Mouse (Mus musculus) MEL (cell line): ENCODE measurements at regions not wholly inside any gene's neighbourhood (a gene's known extent, or its start where the extent isn't known, plus 50 kb on each side); places are given as distances from the start of the nearest gene placed in this dataset.

Source experiments
- DNase-seq: peaks from one replicate; pipeline ENCODE4 v3.0.0; 2011; ENCODE audit warnings: low read depth, low spot score
- H3K27ac ChIP-seq: 2 replicates; pipeline ENCODE4 v1.5.1; 2012; ENCODE audit warnings: low read depth, mild to moderate bottlenecking, control low read depth, low read length, moderate library complexity; ENCODE audit not compliant: control insufficient read depth
- H3K27me3 ChIP-seq, 2 experiments: fragments of 150-350 bp in 1 of 2; sonication (generic) in 1 of 2; 2 replicates each; pipeline ENCODE4 v1.6.1; 2012; ENCODE audit warnings: low read length in 2 of 2, mild to moderate bottlenecking in 2 of 2, improper control_type of control experiment in 1 of 2, moderate library complexity in 1 of 2; ENCODE audit not compliant: insufficient read depth in 2 of 2, control insufficient read depth in 1 of 2
- H3K36me3 ChIP-seq, 2 experiments: 2 replicates each; pipeline ENCODE4 v1.6.1; 2012 to 2014; ENCODE audit warnings: low read length in 2 of 2, improper control_type of control experiment in 1 of 2, inconsistent platforms in 1 of 2, mild to moderate bottlenecking in 1 of 2; ENCODE audit not compliant: insufficient read depth in 2 of 2, control insufficient read depth in 1 of 2
- H3K4me1 ChIP-seq, 2 experiments: fragments of 150-350 bp in 1 of 2; sonication (generic) in 1 of 2; 2 replicates each; pipeline ENCODE4 v1.6.1; 2012; ENCODE audit warnings: low read length in 2 of 2, improper control_type of control experiment in 1 of 2, mild to moderate bottlenecking in 1 of 2; ENCODE audit not compliant: insufficient read depth in 2 of 2, control insufficient read depth in 1 of 2
- H3K4me3 ChIP-seq, 2 experiments: fragments of 150-350 bp in 1 of 2; sonication (generic) in 1 of 2; 2 replicates each; pipeline ENCODE4 v1.5.1; 2012; ENCODE audit warnings: low read depth in 2 of 2, low read length in 2 of 2, mild to moderate bottlenecking in 2 of 2, moderate library complexity in 2 of 2, control low read depth in 1 of 2, improper control_type of control experiment in 1 of 2; ENCODE audit not compliant: control insufficient read depth in 1 of 2, insufficient read depth in 1 of 2
- H3K79me2 ChIP-seq: 2 replicates; pipeline ENCODE4 v1.6.1; 2012; ENCODE audit warnings: mild to moderate bottlenecking, low read length, moderate library complexity; ENCODE audit not compliant: control insufficient read depth, poor library complexity, insufficient read depth
- H3K9ac ChIP-seq: 2 replicates; pipeline ENCODE4 v1.6.1; 2012; ENCODE audit warnings: low read depth, mild to moderate bottlenecking, control low read depth, low read length, moderate library complexity; ENCODE audit not compliant: control insufficient read depth, poor library complexity, severe bottlenecking
- H3K9me3 ChIP-seq: fragments of 150-350 bp; sonication (generic); replicated peaks from 2 replicates; pipeline ENCODE4 v1.6.1; 2012; ENCODE audit warnings: mild to moderate bottlenecking, low read length, improper control_type of control experiment, moderate library complexity; ENCODE audit not compliant: insufficient read depth
- BHLHE40 ChIP-seq: IDR thresholded peaks from 2 replicates; pipeline ENCODE4 v1.6.1; 2012; ENCODE audit warnings: low read depth, mild to moderate bottlenecking, inconsistent platforms, low read length, improper control_type of control experiment, borderline replicate concordance
- CHD1 ChIP-seq: IDR thresholded peaks from 2 replicates; pipeline ENCODE4 v1.6.1; 2012; ENCODE audit warnings: low read depth, mild to moderate bottlenecking, inconsistent platforms, low read length, improper control_type of control experiment
- CHD2 ChIP-seq: IDR thresholded peaks from 2 replicates; pipeline ENCODE4 v1.6.1; 2011; ENCODE audit warnings: low read length, improper control_type of control experiment
- CTCF ChIP-seq, 3 experiments: IDR thresholded peaks in 2 of 3; conservative IDR thresholded peaks in 1 of 3; 2 replicates each; pipeline ENCODE4 v1.5.1; 2011 to 2012; ENCODE audit warnings: low read length in 3 of 3, low read depth in 2 of 3, mild to moderate bottlenecking in 2 of 3, improper control_type of control experiment in 1 of 3, inconsistent platforms in 1 of 3, mixed read lengths in 1 of 3, moderate library complexity in 1 of 3; ENCODE audit not compliant: control insufficient read depth in 1 of 3, insufficient read depth in 1 of 3, poor library complexity in 1 of 3, severe bottlenecking in 1 of 3
- E2F4 ChIP-seq: IDR thresholded peaks from 2 replicates; pipeline ENCODE4 v1.6.1; 2011; ENCODE audit warnings: low read depth, low read length, improper control_type of control experiment, borderline replicate concordance
- ELF1 ChIP-seq: IDR thresholded peaks from 2 replicates; pipeline ENCODE4 v1.6.1; 2014; ENCODE audit warnings: low read depth, mild to moderate bottlenecking, inconsistent platforms, low read length, improper control_type of control experiment, moderate library complexity
- EP300 ChIP-seq, 2 experiments: IDR thresholded peaks; 2 replicates each; pipeline ENCODE4 v1.6.1; 2011; ENCODE audit warnings: improper control_type of control experiment in 2 of 2, low read length in 2 of 2, low read depth in 1 of 2, mild to moderate bottlenecking in 1 of 2
- ETS1 ChIP-seq: IDR thresholded peaks from 2 replicates; pipeline ENCODE4 v1.6.1; 2012; ENCODE audit warnings: low read depth, mild to moderate bottlenecking, inconsistent platforms, low read length, improper control_type of control experiment, moderate library complexity
- GABPA ChIP-seq: IDR thresholded peaks from 2 replicates; pipeline ENCODE4 v1.6.1; 2012; ENCODE audit warnings: low read depth, mild to moderate bottlenecking, inconsistent platforms, low read length, improper control_type of control experiment, moderate library complexity
- GATA1 ChIP-seq: IDR thresholded peaks from 2 replicates; pipeline ENCODE4 v1.6.1; 2011; ENCODE audit warnings: low read depth, low read length, improper control_type of control experiment
- JUND ChIP-seq: IDR thresholded peaks from 2 replicates; pipeline ENCODE4 v1.6.1; 2011; ENCODE audit warnings: low read depth, mild to moderate bottlenecking, improper control_type of control experiment, low read length
- KAT2A ChIP-seq: conservative IDR thresholded peaks from 2 replicates; pipeline ENCODE4 v1.6.1; 2012; ENCODE audit warnings: low read depth, low read length, improper control_type of control experiment, inconsistent platforms
- MAFK ChIP-seq: IDR thresholded peaks from 2 replicates; pipeline ENCODE4 v1.6.1; 2011; ENCODE audit warnings: low read depth, mild to moderate bottlenecking, low read length, improper control_type of control experiment, borderline replicate concordance
- MAX ChIP-seq: IDR thresholded peaks from 2 replicates; pipeline ENCODE4 v1.6.1; 2011; ENCODE audit warnings: low read length, improper control_type of control experiment
- MAZ ChIP-seq: IDR thresholded peaks from 2 replicates; pipeline ENCODE4 v1.6.1; 2012; ENCODE audit warnings: low read depth, mild to moderate bottlenecking, inconsistent platforms, low read length, improper control_type of control experiment
- MEF2A ChIP-seq: IDR thresholded peaks from 2 replicates; pipeline ENCODE4 v1.6.1; 2014; ENCODE audit warnings: low read depth, mild to moderate bottlenecking, inconsistent platforms, low read length, improper control_type of control experiment; ENCODE audit not compliant: poor library complexity, insufficient replicate concordance, severe bottlenecking; ENCODE audit errors: extremely low read depth
- MXI1 ChIP-seq: IDR thresholded peaks from 2 replicates; pipeline ENCODE4 v1.6.1; 2011; ENCODE audit warnings: mild to moderate bottlenecking, low read depth, low read length, improper control_type of control experiment
- MYB ChIP-seq: IDR thresholded peaks from 2 replicates; pipeline ENCODE4 v1.6.1; 2011; ENCODE audit warnings: mild to moderate bottlenecking, low read depth, low read length, improper control_type of control experiment
- MYC ChIP-seq: IDR thresholded peaks from 2 replicates; pipeline ENCODE4 v1.6.1; 2011; ENCODE audit warnings: low read depth, mild to moderate bottlenecking, low read length, improper control_type of control experiment, moderate library complexity
- NELFE ChIP-seq: IDR thresholded peaks from 2 replicates; pipeline ENCODE4 v1.6.1; 2011; ENCODE audit warnings: low read depth, low read length, improper control_type of control experiment
- NRF1 ChIP-seq: IDR thresholded peaks from 2 replicates; pipeline ENCODE4 v1.6.1; 2014; ENCODE audit warnings: low read depth, mild to moderate bottlenecking, inconsistent platforms, low read length, improper control_type of control experiment, moderate library complexity; ENCODE audit not compliant: poor library complexity, insufficient read depth, severe bottlenecking
- POLR2A ChIP-seq, 2 experiments: IDR thresholded peaks; 2 replicates each; pipeline ENCODE4 v1.6.1; 2011 to 2012; ENCODE audit warnings: low read length in 2 of 2, mild to moderate bottlenecking in 2 of 2, control low read depth in 1 of 2, improper control_type of control experiment in 1 of 2, low read depth in 1 of 2, moderate library complexity in 1 of 2; ENCODE audit not compliant: control insufficient read depth in 1 of 2, insufficient read depth in 1 of 2, poor library complexity in 1 of 2
- POLR2AphosphoS2 ChIP-seq: IDR thresholded peaks from 2 replicates; pipeline ENCODE4 v1.6.1; 2011; ENCODE audit warnings: low read length, improper control_type of control experiment
- POLR2AphosphoS5 ChIP-seq: IDR thresholded peaks from 2 replicates; pipeline ENCODE4 v1.6.1; 2012; ENCODE audit warnings: low read depth, borderline replicate concordance, mild to moderate bottlenecking, inconsistent platforms, low read length, moderate library complexity, mixed read lengths
- RAD21 ChIP-seq: IDR thresholded peaks from 2 replicates; pipeline ENCODE4 v1.6.1; 2011; ENCODE audit warnings: mild to moderate bottlenecking, low read depth, low read length, improper control_type of control experiment
- RCOR1 ChIP-seq: IDR thresholded peaks from 2 replicates; pipeline ENCODE4 v1.6.1; 2012; ENCODE audit warnings: low read depth, mild to moderate bottlenecking, inconsistent platforms, low read length, improper control_type of control experiment
- SIN3A ChIP-seq: IDR thresholded peaks from 2 replicates; pipeline ENCODE4 v1.6.1; 2012; ENCODE audit warnings: low read length, improper control_type of control experiment, inconsistent platforms
- TAL1 ChIP-seq: IDR thresholded peaks from 2 replicates; pipeline ENCODE4 v1.6.1; 2012; ENCODE audit warnings: mild to moderate bottlenecking, inconsistent platforms, low read length, moderate library complexity, mixed read lengths
- TBP ChIP-seq: IDR thresholded peaks from 2 replicates; pipeline ENCODE4 v1.8.0; 2011; ENCODE audit warnings: low read depth, low read length, improper control_type of control experiment
- TCF12 ChIP-seq: IDR thresholded peaks from 2 replicates; pipeline ENCODE4 v1.6.1; 2014; ENCODE audit warnings: low read depth, mild to moderate bottlenecking, inconsistent platforms, low read length, improper control_type of control experiment, moderate library complexity
- UBTF ChIP-seq: IDR thresholded peaks from 2 replicates; pipeline ENCODE4 v1.6.1; 2012; ENCODE audit warnings: low read depth, mild to moderate bottlenecking, inconsistent platforms, low read length, improper control_type of control experiment, moderate library complexity, borderline replicate concordance; ENCODE audit not compliant: insufficient read depth
- USF1 ChIP-seq: IDR thresholded peaks from 2 replicates; pipeline ENCODE4 v1.6.1; 2014; ENCODE audit warnings: low read depth, mild to moderate bottlenecking, inconsistent platforms, low read length, improper control_type of control experiment, moderate library complexity
- USF2 ChIP-seq, 2 experiments: IDR thresholded peaks; 2 replicates each; pipeline ENCODE4 v1.6.1; 2011 to 2012; ENCODE audit warnings: improper control_type of control experiment in 2 of 2, low read length in 2 of 2, borderline replicate concordance in 1 of 2, inconsistent platforms in 1 of 2, low read depth in 1 of 2, mild to moderate bottlenecking in 1 of 2; ENCODE audit not compliant: insufficient read depth in 1 of 2
- ZC3H11A ChIP-seq: IDR thresholded peaks from 2 replicates; pipeline ENCODE4 v1.6.1; 2012; ENCODE audit warnings: low read depth, mild to moderate bottlenecking, inconsistent platforms, low read length, improper control_type of control experiment
- ZKSCAN1 ChIP-seq: IDR thresholded peaks from 2 replicates; pipeline ENCODE4 v1.6.1; 2012; ENCODE audit warnings: low read depth, mild to moderate bottlenecking, inconsistent platforms, low read length, improper control_type of control experiment, moderate library complexity
- ZMIZ1 ChIP-seq: IDR thresholded peaks from 2 replicates; pipeline ENCODE4 v1.6.1; 2012; ENCODE audit warnings: low read depth, mild to moderate bottlenecking, inconsistent platforms, low read length, improper control_type of control experiment, moderate library complexity
- ZNF384 ChIP-seq: IDR thresholded peaks from 2 replicates; pipeline ENCODE4 v1.6.1; 2012; ENCODE audit warnings: low read depth, mild to moderate bottlenecking, inconsistent platforms, low read length, improper control_type of control experiment

DNA sequence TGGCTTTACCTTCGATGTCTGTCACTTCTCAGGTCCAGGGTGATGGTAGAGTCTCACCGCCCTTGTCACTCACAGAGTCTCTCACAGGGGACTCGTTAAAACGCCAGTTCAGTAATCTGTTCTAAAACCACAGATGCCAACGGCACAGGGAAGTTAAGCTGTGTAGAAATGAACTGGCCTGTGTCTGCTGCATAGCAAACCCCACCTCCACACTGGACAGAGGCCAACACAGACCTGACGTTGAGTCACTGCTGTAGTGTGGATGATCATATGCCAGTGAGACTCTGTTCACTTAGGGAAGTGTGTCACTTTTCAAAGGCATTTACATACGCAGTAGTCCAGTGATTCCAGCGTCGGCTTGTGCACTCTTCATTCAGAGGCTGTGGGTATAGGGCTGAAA lies 54.7 kb upstream of the Echdc3 start:
- H3K27ac ChIP-seq = peak overlapping the region; percentile 93
- H3K9ac ChIP-seq = peak overlapping the region; percentile 61
- peaks cover 0 to 41% of the 10 kb centered on the region in 2 experiments; a peak in 2 of 4 replicates for H3K36me3 ChIP-seq
- peak; percentile 98 for DNase-seq
- H3K4me3 ChIP-seq = peak overlapping the region; percentile 36
- peaks cover 14 to 48% of the 10 kb centered on the region in 2 experiments for H3K4me1 ChIP-seq
- no peaks in the 10 kb centered on the region for H3K79me2 ChIP-seq
- no peaks in the 10 kb centered on the region for H3K27me3 ChIP-seq
- no peaks in the 10 kb centered on the region for H3K9me3 ChIP-seq
- TF ChIP-seq BHLHE40 (peak; percentile 61; the same call in 1 of the 2 replicates), MYB (peak; percentile 98), CTCF (IDR thresholded peaks at IDR 0.05 in 2 of 3, conservative IDR thresholded peaks at IDR 0.05 in 1 of 3; ENCODE audit: control insufficient read depth in 1 of 3, insufficient read depth in 1 of 3, low read depth in 2 of 3, low read length in 3 of 3, poor library complexity in 1 of 3, severe bottlenecking in 1 of 3) (no peak), SIN3A (peak; percentile 90), KAT2A (peak; percentile 20; the same call in 1 of the 2 replicates), TCF12 (peak; percentile 84), MAZ (no peak; the same call in 1 of the 2 replicates), EP300 (IDR thresholded peaks at IDR 0.05; ENCODE audit: low read depth in 1 of 2, low read length in 2 of 2) (peak; percentile 86 to 97), ZKSCAN1 (no peak), MXI1 (peak; percentile 79), ELF1 (peak; percentile 35; the same call in 1 of the 2 replicates), JUND (peak; percentile 78), USF2 (IDR thresholded peaks at IDR 0.05; ENCODE audit: borderline replicate concordance in 1 of 2, insufficient read depth in 1 of 2, low read depth in 1 of 2, low read length in 2 of 2) (no peak), ETS1 (peak; percentile 99), UBTF (no peak), RCOR1 (peak; percentile 68), TAL1 (peak; percentile 42), MAX (peak; percentile 71; the same call in 1 of the 2 replicates), POLR2AphosphoS5 (no peak), POLR2AphosphoS2 (peak; percentile 61), CHD1 (no peak), ZNF384 (0 out of 2 replicates have a peak, but pooled peaks have one; percentile 5), CHD2 (peak; percentile 50; the same call in 1 of the 2 replicates), POLR2A (IDR thresholded peaks at IDR 0.05; ENCODE audit: control insufficient read depth in 1 of 2, insufficient read depth in 1 of 2, low read depth in 1 of 2, low read length in 2 of 2, poor library complexity in 1 of 2) (peak in 1 of 2 experiments; percentile 77; a peak in 3 of 4 replicates), NRF1 (no peak), MYC (peak; percentile 91; the same call in 1 of the 2 replicates), ZC3H11A (peak; percentile 15; the same call in 1 of the 2 replicates), MAFK (0 out of 2 replicates have a peak, but pooled peaks have one; percentile 26), ZMIZ1 (peak; percentile 77), GATA1 (no peak; the same call in 1 of the 2 replicates), USF1 (peak; percentile 47; the same call in 1 of the 2 replicates), E2F4 (no peak), NELFE (peak; percentile 71), TBP (peak; percentile 81), MEF2A (no peak), RAD21 (no peak), GABPA (no peak)
